Mouse (Mus musculus) heart, embryonic 15.5 days (tissue): ENCODE data around the gene Nptxr. TPM values are rescaled to one million over a fixed set of nuclear protein-coding genes. Genes with fewer than 3 reads are reported as not detected.

Source experiments
- ATAC-seq: fragments of 200-750 bp; cut with Nextera tagmentation; replicated peaks from 2 replicates; pipeline ENCODE4 v1.8.0; 2017; ENCODE audit warnings: low read depth, moderate TSS enrichment; ENCODE audit not compliant: insufficient number of reproducible peaks, insufficient read depth, low FRiP score
- H3K27ac ChIP-seq: fragments of 300-500 bp; sonication (generic); 2 replicates; pipeline ENCODE4 v1.5.1; 2015; ENCODE audit warnings: mild to moderate bottlenecking, inconsistent platforms
- H3K27me3 ChIP-seq: fragments of 300-500 bp; sonication (generic); 2 replicates; pipeline ENCODE4 v1.6.1; 2015; ENCODE audit warnings: inconsistent platforms
- H3K36me3 ChIP-seq: fragments of 300-500 bp; sonication (generic); 2 replicates; pipeline ENCODE4 v1.6.1; 2015; ENCODE audit warnings: mild to moderate bottlenecking, inconsistent platforms
- H3K4me1 ChIP-seq: fragments of 300-500 bp; sonication (generic); replicated peaks from 2 replicates; pipeline ENCODE4 v1.6.1; 2015; ENCODE audit warnings: inconsistent platforms
- H3K4me2 ChIP-seq: fragments of 300-500 bp; sonication (generic); 2 replicates; pipeline ENCODE4 v1.6.1; 2015; ENCODE audit warnings: inconsistent platforms, mild to moderate bottlenecking, moderate library complexity
- H3K4me3 ChIP-seq: fragments of 300-500 bp; sonication (generic); 2 replicates; pipeline ENCODE4 v1.5.1; 2015; ENCODE audit warnings: mild to moderate bottlenecking, inconsistent platforms
- H3K9ac ChIP-seq: fragments of 300-500 bp; sonication (generic); 2 replicates; pipeline ENCODE4 v1.6.1; 2015; ENCODE audit warnings: mild to moderate bottlenecking, inconsistent platforms
- H3K9me3 ChIP-seq: fragments of 300-500 bp; sonication (generic); replicated peaks from 2 replicates; pipeline ENCODE4 v1.6.1; 2016; ENCODE audit warnings: inconsistent platforms
- WGBS: fragments of 180-500 bp; shearing (Covaris S2); methylation state at CpG from one replicate; pipeline ENCODE4 v1.1.7; 2015; ENCODE audit warnings: mixed read lengths; 5-methylcytosine and 5-hydroxymethylcytosine counted together
- polyA plus RNA-seq: library from polyadenylated mRNA; unstranded; fragments of >200 nt; fragmentation: Nextera tagmentation; extraction: Ambion mirVana; gene quantifications from 2 replicates; pipeline ENCODE4 v1.2.1, GENCODE M21; 2015

Nptxr gene
- polyA plus RNA-seq: 1.8 and 3.6 TPM in 2 replicates

GRCm38 (mm10) chr15:79804352-79805071 is at the start of gene Nptxr:
Gene Nptxr, minus strand, starts transcription at chr15:79804766.
- peak; percentile 72 for ATAC-seq
- Histone ChIP-seq H3K4me2 (peak within 1 kb of the TSS; percentile 97), H3K9ac (peak within 1 kb of the TSS; percentile 63), H3K9me3 (no peaks in the 10 kb centered on the region), H3K4me3 (peak within 1 kb of the TSS; percentile 67), H3K27ac (no peak within 1 kb of the TSS), H3K4me1 (peaks cover 19% of the 10 kb centered on the region), H3K36me3 (no peaks in the 10 kb centered on the region), H3K27me3 (peaks cover 91% of the 10 kb centered on the region)
- under 1% methylated on average over 69 of the region's 91 CpGs for WGBS

DNA sequence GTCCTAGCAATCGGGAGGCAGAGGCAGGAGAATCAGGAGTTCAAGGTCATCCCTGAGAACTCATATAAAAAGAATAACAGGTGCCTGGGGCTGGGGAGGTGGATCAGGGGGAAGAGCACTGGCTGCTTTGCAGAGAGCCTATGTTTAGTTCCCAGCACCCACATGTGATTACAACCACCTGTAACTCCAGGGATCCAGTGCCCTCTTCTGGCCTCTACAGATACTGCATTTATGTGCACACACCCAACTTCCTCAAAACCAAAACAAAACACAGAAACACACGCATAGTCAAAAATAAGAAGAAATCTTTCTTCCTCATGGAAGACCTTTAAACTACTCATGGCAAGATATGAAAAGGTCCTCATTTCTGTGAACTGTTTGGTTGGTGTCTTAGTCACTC is 45.6 kb upstream of the Nptxr start:
- Histone ChIP-seq H3K27ac (no peak overlapping the region), H3K4me3 (no peak overlapping the region), H3K36me3 (no peaks in the 10 kb centered on the region), H3K4me1 (peaks cover 12% of the 10 kb centered on the region), H3K27me3 (no peaks in the 10 kb centered on the region), H3K9ac (no peak overlapping the region), H3K9me3 (no peaks in the 10 kb centered on the region), H3K4me2 (no peak overlapping the region)
- WGBS: 89% methylated on average over 2 of the region's 2 CpGs
- no peak for ATAC-seq

DNA sequence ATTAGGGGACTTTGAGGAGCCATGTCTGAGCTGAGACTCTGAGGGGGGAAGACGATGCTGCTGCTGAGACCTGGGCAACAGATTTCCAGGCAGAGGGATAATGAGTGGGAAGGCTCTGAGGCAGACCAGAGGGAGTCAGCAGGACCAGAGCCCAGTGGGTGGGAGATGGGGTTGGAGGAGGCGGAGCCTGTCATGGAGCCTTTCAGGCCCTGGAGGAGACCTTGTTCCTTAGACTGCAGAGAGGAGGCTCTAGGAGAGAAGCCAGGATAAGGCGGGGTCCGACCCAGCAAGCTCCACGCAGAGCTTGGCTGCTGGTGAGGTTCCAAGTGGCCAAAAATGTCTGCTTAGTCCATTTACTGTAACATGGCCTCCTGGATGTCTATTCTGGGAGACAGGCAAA is 42.5 kb upstream of the Nptxr start:
- Histone ChIP-seq H3K4me1 (peaks cover 12% of the 10 kb centered on the region), H3K27ac (peak overlapping the region; percentile 43), H3K27me3 (no peaks in the 10 kb centered on the region), H3K4me3 (no peak overlapping the region), H3K9me3 (no peaks in the 10 kb centered on the region), H3K36me3 (no peaks in the 10 kb centered on the region), H3K4me2 (no peak overlapping the region), H3K9ac (no peak overlapping the region)
- peak; percentile 62; the same call in 1 of the 2 replicates for ATAC-seq
- 23% methylated on average over 5 of the region's 5 CpGs for WGBS

- 64% methylated on average over 4 of the region's 4 CpGs for WGBS
- ATAC-seq: no peak
- Histone ChIP-seq H3K27me3 (0 out of 2 replicates have a peak, but pooled peaks cover 2% of the 10 kb centered on the region), H3K4me2 (no peak overlapping the region), H3K4me3 (no peak overlapping the region), H3K9ac (no peak overlapping the region), H3K27ac (no peak overlapping the region), H3K9me3 (no peaks in the 10 kb centered on the region), H3K36me3 (no peaks in the 10 kb centered on the region), H3K4me1 (peaks cover 12% of the 10 kb centered on the region)
These were observed 41.4 kb upstream of the Nptxr start for GRCm38 (mm10) chr15:79845986-79846385.

GRCm38 (mm10) chr15:79842985-79843384 is 38.4 kb upstream of the Nptxr start:
- H3K27ac ChIP-seq: no peak overlapping the region
- peaks cover 6% of the 10 kb centered on the region; the same call in 1 of the 2 replicates for H3K27me3 ChIP-seq
- no peaks in the 10 kb centered on the region for H3K9me3 ChIP-seq
- no peak for ATAC-seq
- WGBS: 80% methylated on average over 3 of the region's 3 CpGs
- H3K9ac ChIP-seq: no peak overlapping the region
- H3K4me1 ChIP-seq: peaks cover 12% of the 10 kb centered on the region
- H3K36me3 ChIP-seq: no peaks in the 10 kb centered on the region
- no peak overlapping the region for H3K4me3 ChIP-seq
- no peak overlapping the region for H3K4me2 ChIP-seq

DNA sequence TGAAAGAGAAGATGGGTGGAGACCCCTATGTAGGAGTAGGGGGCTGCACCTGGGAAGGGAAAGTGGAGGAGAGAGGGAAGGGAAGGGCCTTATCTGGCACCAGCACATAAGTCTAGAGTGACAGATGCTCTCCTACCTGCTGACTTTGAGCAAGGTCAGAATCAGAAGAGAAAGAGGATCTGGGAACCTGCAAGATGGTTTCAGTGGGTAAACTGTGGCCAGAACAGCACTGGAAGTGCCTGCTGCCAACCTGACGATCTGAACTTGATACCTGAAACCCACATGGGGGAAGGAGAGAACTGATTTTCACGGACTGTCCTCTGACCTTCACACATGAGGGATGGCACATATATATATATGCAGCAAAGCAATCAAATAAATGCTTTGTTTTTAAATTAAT is 35.7 kb upstream of the Nptxr start:
- WGBS: 50% methylated on average over 2 of the region's 2 CpGs
- Histone ChIP-seq H3K27ac (no peak overlapping the region), H3K4me3 (no peak overlapping the region)

DNA sequence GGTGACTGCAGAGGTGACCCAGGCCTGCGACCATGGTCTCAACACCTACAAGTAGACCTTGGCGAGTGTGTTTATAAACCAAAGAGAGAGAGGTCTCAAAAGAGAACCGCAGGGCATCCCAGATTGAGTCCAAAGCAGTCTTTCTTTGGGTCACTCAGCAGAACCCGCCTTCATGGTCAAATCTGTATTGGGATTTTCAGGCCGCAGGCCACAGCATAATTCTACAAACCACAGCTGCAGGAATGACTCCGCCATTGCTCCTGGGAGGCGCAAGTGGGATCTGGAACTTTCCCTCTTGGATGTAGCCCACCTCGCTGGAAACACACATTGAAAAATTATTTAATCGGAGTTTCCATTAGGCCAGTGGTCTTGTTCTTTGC is 30.3 kb upstream of the Nptxr start:
- Histone ChIP-seq H3K9ac (no peak overlapping the region), H3K4me3 (peak overlapping the region; percentile 88; the same call in 1 of the 2 replicates), H3K27ac (peak overlapping the region; percentile 96), H3K4me1 (peaks cover 36% of the 10 kb centered on the region), H3K27me3 (peaks cover 3% of the 10 kb centered on the region; the same call in 1 of the 2 replicates), H3K9me3 (no peaks in the 10 kb centered on the region), H3K4me2 (peak overlapping the region; percentile 82), H3K36me3 (peaks cover 5% of the 10 kb centered on the region; the same call in 1 of the 2 replicates)
- 59% methylated on average over 9 of the region's 9 CpGs for WGBS
- no peak for ATAC-seq

More for the DNA sequence above, 35.7 kb upstream of the Nptxr start:
- Histone ChIP-seq H3K9me3 (no peaks in the 10 kb centered on the region), H3K9ac (no peak overlapping the region), H3K4me2 (no peak overlapping the region), H3K27me3 (peaks cover 8% of the 10 kb centered on the region; the same call in 1 of the 2 replicates), H3K4me1 (no peaks in the 10 kb centered on the region), H3K36me3 (no peaks in the 10 kb centered on the region)
- ATAC-seq: no peak

- H3K36me3 ChIP-seq: peaks cover 5% of the 10 kb centered on the region; the same call in 1 of the 2 replicates
- H3K4me2 ChIP-seq: peak within 1 kb of the TSS; percentile 82
- peaks cover 41% of the 10 kb centered on the region for H3K4me1 ChIP-seq
- H3K27ac ChIP-seq: peak within 1 kb of the TSS; percentile 96
- peak within 1 kb of the TSS; percentile 80 for H3K9ac ChIP-seq
- ATAC-seq: peak; percentile 91
- peaks cover 3% of the 10 kb centered on the region; the same call in 1 of the 2 replicates for H3K27me3 ChIP-seq
- WGBS: 1% methylated on average over 58 of the region's 58 CpGs
- peak within 1 kb of the TSS; percentile 88 for H3K4me3 ChIP-seq
- H3K9me3 ChIP-seq: no peaks in the 10 kb centered on the region
These were observed 29.7 kb upstream of the Nptxr start, which contains the start of the genes Npcd and Cbx6 for GRCm38 (mm10) chr15:79834130-79834880. Gene Npcd, minus strand, starts transcription at chr15:79834237. Gene Cbx6, minus strand, starts transcription at chr15:79834688.

GRCm38 (mm10) chr15:79833251-79834050 is 28.9 kb upstream of the Nptxr start:
- Histone ChIP-seq H3K4me3 (peak overlapping the region; percentile 88), H3K4me2 (peak overlapping the region; percentile 82), H3K36me3 (peaks cover 7% of the 10 kb centered on the region; the same call in 1 of the 2 replicates), H3K9me3 (no peaks in the 10 kb centered on the region), H3K9ac (peak overlapping the region; percentile 80), H3K4me1 (peaks cover 50% of the 10 kb centered on the region), H3K27me3 (0 out of 2 replicates have a peak, but pooled peaks cover 3% of the 10 kb centered on the region), H3K27ac (peak overlapping the region; percentile 96)
- WGBS: under 1% methylated on average over 41 of the region's 41 CpGs
- ATAC-seq: peak; percentile 45; the same call in 1 of the 2 replicates

DNA sequence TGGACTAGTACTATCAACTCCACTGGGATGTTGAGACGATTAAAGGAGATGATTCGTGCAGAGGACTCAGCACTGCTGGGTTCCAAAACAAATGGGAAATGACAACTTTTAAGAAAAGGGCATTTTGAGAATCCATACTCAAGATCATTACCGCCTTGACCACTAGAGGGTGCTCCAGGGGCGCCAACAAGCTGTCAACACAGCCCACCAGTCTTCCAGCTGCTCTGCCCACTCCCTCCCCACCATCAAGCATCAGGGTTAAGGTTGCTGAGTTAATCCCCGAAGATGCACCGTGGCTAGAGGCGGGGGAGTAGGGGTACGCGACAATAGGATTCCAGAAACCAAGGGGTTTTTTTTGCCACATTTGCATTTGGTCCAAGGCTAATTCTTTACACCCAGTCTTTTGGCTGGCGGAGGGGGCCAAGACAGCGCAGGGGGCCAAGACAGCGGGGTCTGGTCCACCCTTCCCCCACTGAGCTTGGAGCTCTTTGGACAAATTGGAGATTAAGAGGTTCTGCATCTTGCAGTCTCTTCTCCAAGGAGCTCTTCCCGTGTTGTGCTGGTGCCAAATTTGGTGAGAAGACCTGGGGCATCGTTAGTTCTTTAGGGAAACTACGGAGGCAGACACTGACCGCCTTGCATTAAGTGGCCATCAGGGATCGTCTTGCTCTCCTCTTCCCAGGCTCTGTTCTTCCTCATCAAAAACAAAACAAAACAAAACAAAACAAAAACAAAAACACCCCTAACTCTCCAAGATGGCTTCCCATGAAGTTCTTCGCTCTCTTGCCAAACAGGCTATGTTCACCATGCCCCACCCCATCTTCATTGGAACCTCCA is 27.7 kb upstream of the Nptxr start:
- peak overlapping the region; percentile 96 for H3K27ac ChIP-seq
- peaks cover 62% of the 10 kb centered on the region for H3K4me1 ChIP-seq
- WGBS: 34% methylated on average over 18 of the region's 18 CpGs
- peak overlapping the region; percentile 80 for H3K9ac ChIP-seq
- peaks cover 15% of the 10 kb centered on the region; the same call in 1 of the 2 replicates for H3K36me3 ChIP-seq
- ATAC-seq: no peak
- no peaks in the 10 kb centered on the region for H3K27me3 ChIP-seq
- H3K9me3 ChIP-seq: no peaks in the 10 kb centered on the region
- H3K4me2 ChIP-seq: peak overlapping the region; percentile 82
- H3K4me3 ChIP-seq: peak overlapping the region; percentile 88
